Mouse (Mus musculus) spleen, adult 2 months (tissue): ENCODE measurements around the gene Frs3. TPM values are rescaled to one million over a fixed set of nuclear protein-coding genes. Genes with fewer than 3 reads are reported as not detected.

ENCODE experiments used
- DNase-seq, 2 experiments: peaks; one replicate each; pipeline versions ENCODE4 v3.0.0 to v3.0.0-alpha.2; 2012 to 2021; ENCODE audit warnings: low spot score in 2 of 2, low read depth in 1 of 2
- H3K27ac ChIP-seq: fragments of 200-500 bp; 2 replicates; pipeline ENCODE4 v1.5.1; 2012; ENCODE audit warnings: low read length, inconsistent platforms; ENCODE audit not compliant: insufficient read depth
- H3K27me3 ChIP-seq: fragments of 200-500 bp; 2 replicates; pipeline ENCODE4 v1.6.1; 2012; ENCODE audit warnings: mild to moderate bottlenecking, moderate library complexity, low read length, inconsistent platforms; ENCODE audit not compliant: control insufficient read depth, insufficient read depth
- H3K36me3 ChIP-seq: fragments of 200-500 bp; 2 replicates; pipeline ENCODE4 v1.6.1; 2012; ENCODE audit warnings: mild to moderate bottlenecking, low read length, inconsistent platforms; ENCODE audit not compliant: control insufficient read depth, insufficient read depth
- H3K4me1 ChIP-seq: fragments of 200-500 bp; 2 replicates; pipeline ENCODE4 v1.6.1; 2011; ENCODE audit warnings: inconsistent platforms; ENCODE audit not compliant: control insufficient read depth, insufficient read depth, insufficient read length
- H3K4me3 ChIP-seq: fragments of 200-500 bp; 2 replicates; pipeline ENCODE4 v1.5.1; 2011; ENCODE audit warnings: mild to moderate bottlenecking, inconsistent platforms; ENCODE audit not compliant: insufficient read depth, insufficient read length; ENCODE audit errors: extremely low read depth
- CTCF ChIP-seq: fragments of 200-500 bp; IDR thresholded peaks from 2 replicates; pipeline ENCODE4 v1.5.1; 2011; ENCODE audit warnings: mild to moderate bottlenecking, inconsistent platforms; ENCODE audit not compliant: insufficient read depth, insufficient read length, insufficient replicate concordance; ENCODE audit errors: extremely low read depth
- POLR2A ChIP-seq: fragments of 200-500 bp; IDR thresholded peaks from 2 replicates; pipeline ENCODE4 v1.6.1; 2011; ENCODE audit warnings: low read depth, low read length, inconsistent platforms
- WGBS: fragments of 180-500 bp; shearing (Covaris S2); methylation state at CpG from one replicate; pipeline ENCODE4 v1.1.7; 2018; 5-methylcytosine and 5-hydroxymethylcytosine counted together
- polyA plus RNA-seq: library from polyadenylated mRNA; depleted of rRNA; stranded (reverse); fragments of >200 nt; gene quantifications from 2 replicates; pipeline ENCODE4 v1.2.3, GENCODE M21; 2012; rRNA removed

Frs3 gene
- polyA plus RNA-seq, 1 experiment, result 4.7 TPM

DNA sequence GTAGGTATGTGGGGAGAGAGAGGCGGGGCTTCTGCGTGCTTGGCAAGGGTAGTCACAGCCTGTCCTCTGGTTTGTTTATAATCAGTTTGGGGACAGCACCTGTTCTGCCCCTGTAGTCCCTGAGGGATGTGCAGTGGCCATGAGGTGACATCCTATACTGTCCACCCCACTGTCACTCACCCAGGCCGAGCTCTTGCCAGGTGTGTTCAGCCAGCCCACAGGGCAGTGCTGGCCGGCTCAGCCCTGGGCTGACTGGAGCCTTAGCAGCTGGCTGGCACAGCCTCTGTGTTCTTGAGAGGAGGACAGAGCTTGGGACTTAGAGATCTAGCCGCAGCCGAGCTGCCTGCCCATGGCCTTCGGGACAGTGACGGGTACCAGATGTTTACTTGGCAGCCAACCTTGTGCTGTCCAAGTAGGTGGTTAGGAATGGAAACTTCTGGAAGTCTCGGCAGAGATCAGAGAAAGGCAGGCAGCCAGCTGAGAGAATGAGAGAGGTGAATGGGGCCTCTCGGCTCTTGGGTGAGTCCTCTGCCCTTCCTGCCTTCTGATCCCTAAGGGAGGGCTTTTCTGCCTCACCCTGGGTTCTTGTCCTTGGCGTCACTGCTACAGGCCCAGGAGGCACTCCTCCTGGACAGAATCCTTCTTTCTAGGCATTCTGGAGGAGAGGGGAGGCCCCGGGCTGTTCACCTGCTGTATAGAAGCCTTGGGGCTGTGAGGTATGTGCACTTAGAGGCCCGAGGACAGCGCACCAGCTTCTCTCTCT is 60.1 kb downstream of the Frs3 start:
- no peak for TF ChIP-seq CTCF
- TF ChIP-seq POLR2A, result no peak
- peaks cover 21% of the 10 kb centered on the region for H3K4me1 ChIP-seq
- peaks cover 13% of the 10 kb centered on the region for H3K36me3 ChIP-seq
- no peaks in the 10 kb centered on the region for H3K27me3 ChIP-seq
- no peak for DNase-seq
- 79% methylated on average over 14 of the region's 14 CpGs for WGBS
- H3K4me3 ChIP-seq, result no peak overlapping the region
- no peak overlapping the region for H3K27ac ChIP-seq

DNA sequence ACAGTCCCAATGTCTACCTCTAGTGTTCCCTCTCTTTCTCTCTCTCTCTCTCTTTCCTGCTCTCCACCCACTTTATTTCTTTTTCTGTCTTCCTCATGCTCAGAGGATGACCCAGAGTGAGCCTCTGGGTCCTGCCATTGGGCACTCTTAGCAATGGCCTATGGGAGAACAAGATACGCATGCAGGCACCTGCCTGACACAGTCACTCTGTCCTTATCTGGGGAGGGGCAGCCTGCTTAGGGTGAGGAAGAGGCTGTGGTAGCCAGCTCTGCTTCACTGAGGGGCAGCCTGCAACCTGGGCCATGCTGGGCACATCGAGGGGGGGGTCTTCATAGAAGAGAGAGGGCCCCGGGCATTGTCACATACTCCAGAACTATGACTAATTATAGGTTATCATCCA is 60.8 kb downstream of the Frs3 start:
- Histone ChIP-seq H3K27me3 (no peaks in the 10 kb centered on the region), H3K27ac (no peak overlapping the region), H3K36me3 (peaks cover 11% of the 10 kb centered on the region), H3K4me3 (no peak overlapping the region), H3K4me1 (peaks cover 25% of the 10 kb centered on the region)
- TF ChIP-seq POLR2A (no peak), CTCF (no peak)
- no peak for DNase-seq
- WGBS, result 79% methylated on average over 3 of the region's 3 CpGs

DNA sequence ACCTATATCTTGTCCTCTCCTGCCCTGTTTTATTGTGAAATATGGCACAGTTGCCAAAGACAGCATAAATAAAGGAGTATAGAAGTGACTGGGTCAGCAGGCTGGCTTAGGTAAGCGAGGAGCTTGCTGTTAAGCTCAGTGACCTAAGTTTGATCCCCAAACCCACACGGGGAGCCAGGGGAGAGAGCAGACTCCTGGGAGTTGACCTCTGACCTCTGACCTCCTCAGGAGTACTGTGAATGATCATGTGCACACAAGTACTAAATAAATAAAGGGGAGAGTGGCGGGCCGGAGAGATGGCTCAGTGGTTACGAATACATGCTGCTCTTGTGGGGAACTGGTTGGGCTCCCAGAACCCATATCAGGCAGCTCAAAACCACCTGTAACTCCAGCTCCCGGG is 61.3 kb downstream of the Frs3 start:
- Histone ChIP-seq H3K27me3 (no peaks in the 10 kb centered on the region), H3K27ac (no peak overlapping the region), H3K4me3 (no peak overlapping the region), H3K4me1 (peaks cover 30% of the 10 kb centered on the region), H3K36me3 (peaks cover 10% of the 10 kb centered on the region)
- no peak for DNase-seq
- TF ChIP-seq POLR2A, result no peak
- no peak for TF ChIP-seq CTCF
- WGBS, result 89% methylated on average over 6 of the region's 6 CpGs

DNA sequence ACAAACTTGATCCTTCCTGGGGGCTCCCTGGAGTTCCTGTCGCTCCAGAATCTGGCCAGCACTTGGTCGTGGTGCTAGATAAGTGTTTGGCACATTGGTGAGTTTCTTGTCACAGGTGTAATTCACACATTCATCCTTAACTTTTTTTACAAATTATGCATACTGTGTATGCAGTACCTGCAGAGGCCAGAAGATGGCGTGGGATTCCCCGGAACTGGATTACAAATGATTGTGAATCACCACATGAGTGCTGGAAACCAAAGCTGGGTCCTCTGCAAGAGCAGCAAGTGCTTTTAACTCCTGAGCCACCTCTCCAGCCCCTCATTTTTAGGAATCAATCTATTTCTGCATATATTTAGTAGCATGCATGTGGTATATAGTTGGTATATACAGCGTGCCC is 63.0 kb downstream of the Frs3 start:
- H3K4me3 ChIP-seq, result no peak overlapping the region
- no peak overlapping the region for H3K27ac ChIP-seq
- H3K36me3 ChIP-seq, result peaks cover 10% of the 10 kb centered on the region
- peaks cover 38% of the 10 kb centered on the region for H3K4me1 ChIP-seq
- TF ChIP-seq CTCF (no peak), POLR2A (no peak)
- no peaks in the 10 kb centered on the region for H3K27me3 ChIP-seq
- no peak for DNase-seq
- 91% methylated on average over 5 of the region's 5 CpGs for WGBS

DNA sequence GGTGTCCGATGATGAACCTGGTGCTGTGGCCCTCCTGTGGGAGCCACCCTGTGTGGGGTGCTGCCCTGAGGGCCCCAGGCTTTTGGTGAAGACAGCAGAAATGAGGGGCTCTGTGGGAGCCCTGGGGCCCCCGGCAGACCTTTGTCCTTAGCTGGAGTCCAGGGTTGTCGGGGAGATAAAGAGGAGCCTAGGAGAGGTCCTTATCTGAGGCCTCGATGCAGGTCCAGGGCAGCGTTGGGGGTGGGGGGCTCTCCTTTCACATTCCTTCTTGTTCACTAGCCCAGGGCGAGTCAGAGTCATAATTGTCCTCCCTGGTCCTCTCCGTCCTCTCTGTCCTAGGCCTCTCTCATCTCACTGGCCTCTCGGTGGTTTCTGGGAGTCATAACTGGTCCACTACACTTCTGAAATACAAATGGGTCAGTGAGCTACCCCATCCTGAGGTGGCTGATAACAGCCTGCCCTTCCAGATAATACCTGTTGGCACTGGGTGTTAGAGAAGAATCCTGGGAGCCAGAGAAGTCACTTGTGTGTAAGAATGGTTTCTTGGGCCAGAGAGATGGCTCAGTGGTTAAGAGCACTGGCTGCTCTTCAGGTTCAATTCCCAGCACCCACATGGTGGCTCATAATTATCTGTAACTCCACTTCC is 64.4 kb downstream of the Frs3 start:
- TF ChIP-seq CTCF (no peak), POLR2A (no peak)
- Histone ChIP-seq H3K4me1 (peaks cover 41% of the 10 kb centered on the region), H3K4me3 (no peak overlapping the region), H3K27ac (peak overlapping the region; percentile 43; the same call in 1 of the 2 replicates), H3K27me3 (no peaks in the 10 kb centered on the region), H3K36me3 (peaks cover 10% of the 10 kb centered on the region)
- no peak for DNase-seq
- 81% methylated on average over 8 of the region's 8 CpGs for WGBS

Other genes starting within 250 kb of the Frs3 start
- gene Taf8, start 186.7 kb upstream of the Frs3 start, polyA plus RNA-seq, result 26.5 and 29.7 TPM in 2 replicates
- 171 and 240 TPM in 2 replicates for gene Ccnd3, start 184.0 kb upstream of the Frs3 start, polyA plus RNA-seq
- 5.8 and 7.5 TPM in 2 replicates for gene Bysl, start 77.5 kb upstream of the Frs3 start, polyA plus RNA-seq
- gene Med20, start 77.4 kb upstream of the Frs3 start, polyA plus RNA-seq, result 18.8 and 20.6 TPM in 2 replicates
- 0.39 and 1.2 TPM in 2 replicates for gene Gm20517, start 77.4 kb upstream of the Frs3 start, polyA plus RNA-seq
- gene Usp49, start 58.3 kb upstream of the Frs3 start, polyA plus RNA-seq, result 4.5 and 4.6 TPM in 2 replicates
- gene Tomm6, start 644 bp upstream of the Frs3 start, polyA plus RNA-seq, result 58.0 and 63.1 TPM in 2 replicates
- gene Gm21981, start 5.4 kb downstream of the Frs3 start, polyA plus RNA-seq, result 0.26 and 0.50 TPM in 2 replicates
- gene Prickle4, start 5.7 kb downstream of the Frs3 start, polyA plus RNA-seq, result 0.83 and 1.7 TPM in 2 replicates
- gene Pgc, start 37.8 kb downstream of the Frs3 start, polyA plus RNA-seq, result 0.18 TPM in 1 of 2 replicates, not detected in the other
- gene Tfeb, start 48.0 kb downstream of the Frs3 start, polyA plus RNA-seq, result 110 and 131 TPM in 2 replicates
- gene Mdfi, start 145.7 kb downstream of the Frs3 start, polyA plus RNA-seq, result 7.1 and 8.8 TPM in 2 replicates
- 62.0 and 97.7 TPM in 2 replicates for gene Foxp4, start 235.6 kb downstream of the Frs3 start, polyA plus RNA-seq